Mouse (Mus musculus): ENCODE results near the gene Npas2. TPM values are rescaled to one million over a fixed set of nuclear protein-coding genes. Genes with fewer than 3 reads are reported as not detected.

The Npas2 gene
- polyA plus RNA-seq, 1 experiment from 2014 or later: 0.11 TPM

DNA sequence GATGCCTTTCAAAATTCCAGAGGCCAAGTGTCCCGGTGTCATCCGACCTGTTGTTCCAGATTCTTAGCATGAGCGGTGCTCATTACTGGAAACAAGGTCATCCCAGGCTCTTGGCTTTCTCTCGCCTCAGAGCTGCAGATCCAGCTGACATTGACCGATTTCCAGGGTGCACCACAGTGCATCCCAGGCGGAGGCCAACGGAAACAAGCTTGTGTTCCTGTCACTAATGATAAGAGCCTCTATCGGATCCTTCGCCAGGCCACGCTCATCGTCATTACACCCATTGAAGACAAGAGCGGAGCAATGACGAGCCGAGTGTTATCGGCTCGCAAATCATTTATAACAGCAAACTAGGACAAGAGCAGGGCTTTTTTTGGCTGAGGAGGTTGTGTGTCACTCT, 91.3 kb downstream of the Npas2 start:
- 56% methylated on average over 16 of the region's 16 CpGs for WGBS
- Histone ChIP-seq H3K36me3 (ENCODE audit: control insufficient read depth, insufficient read depth, low read length) (no peaks in the 10 kb centered on the region), H3K9ac (ENCODE audit: low read depth, low read length) (no peak overlapping the region), H3K4me1 (replicated peaks; ENCODE audit: control insufficient read depth, insufficient read depth, low read length) (no peaks in the 10 kb centered on the region), H3K4me3 (ENCODE audit: low read depth, low read length) (no peak overlapping the region), H3K27ac (ENCODE audit: low read depth, low read length) (no peak overlapping the region), H3K9me3 (ENCODE audit: control insufficient read depth, low read length) (no peaks in the 10 kb centered on the region), H3K27me3 (replicated peaks; ENCODE audit: control insufficient read depth, insufficient read depth, low read length) (no peaks in the 10 kb centered on the region), H3K4me2 (no peak overlapping the region)
- DNase-seq (ENCODE audit: low spot score): no peak
- 0 out of 2 replicates have a peak, but pooled peaks have one; percentile 41 for ATAC-seq (replicated peaks; ENCODE audit: low FRiP score)

DNA sequence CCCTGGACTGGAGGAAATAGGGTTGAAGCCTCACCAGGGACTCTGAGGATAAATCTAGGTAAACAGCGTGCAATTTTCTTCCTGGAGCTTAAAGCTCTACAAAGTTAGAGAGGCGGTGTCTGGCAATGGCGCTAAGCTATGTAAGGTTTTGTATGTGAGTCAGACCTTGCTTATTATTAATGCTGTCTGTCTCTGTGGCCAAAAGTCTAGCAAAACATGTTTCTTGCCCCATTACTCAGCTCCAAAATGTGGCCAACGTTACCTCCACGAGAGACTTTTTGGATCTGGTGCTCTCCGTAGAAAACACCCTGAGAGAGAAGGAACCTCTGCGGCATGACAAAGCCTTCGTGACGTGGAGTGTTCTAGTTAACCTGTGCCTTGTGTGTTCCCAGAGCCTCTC, 93.5 kb downstream of the Npas2 start:
- no peaks in the 10 kb centered on the region for H3K27me3 ChIP-seq (replicated peaks; ENCODE audit: control insufficient read depth, insufficient read depth, low read length)
- WGBS: 94% methylated on average over 9 of the region's 9 CpGs
- H3K4me2 ChIP-seq: no peak overlapping the region
- H3K4me3 ChIP-seq (ENCODE audit: low read depth, low read length): no peak overlapping the region
- no peaks in the 10 kb centered on the region for H3K9me3 ChIP-seq (ENCODE audit: control insufficient read depth, low read length)
- H3K27ac ChIP-seq (ENCODE audit: low read depth, low read length): no peak overlapping the region
- ATAC-seq (replicated peaks; ENCODE audit: low FRiP score): no peak
- DNase-seq (ENCODE audit: low spot score): no peak
- H3K4me1 ChIP-seq (replicated peaks; ENCODE audit: control insufficient read depth, insufficient read depth, low read length): no peaks in the 10 kb centered on the region
- no peaks in the 10 kb centered on the region for H3K36me3 ChIP-seq (ENCODE audit: control insufficient read depth, insufficient read depth, low read length)
- H3K9ac ChIP-seq (ENCODE audit: low read depth, low read length): no peak overlapping the region

DNA sequence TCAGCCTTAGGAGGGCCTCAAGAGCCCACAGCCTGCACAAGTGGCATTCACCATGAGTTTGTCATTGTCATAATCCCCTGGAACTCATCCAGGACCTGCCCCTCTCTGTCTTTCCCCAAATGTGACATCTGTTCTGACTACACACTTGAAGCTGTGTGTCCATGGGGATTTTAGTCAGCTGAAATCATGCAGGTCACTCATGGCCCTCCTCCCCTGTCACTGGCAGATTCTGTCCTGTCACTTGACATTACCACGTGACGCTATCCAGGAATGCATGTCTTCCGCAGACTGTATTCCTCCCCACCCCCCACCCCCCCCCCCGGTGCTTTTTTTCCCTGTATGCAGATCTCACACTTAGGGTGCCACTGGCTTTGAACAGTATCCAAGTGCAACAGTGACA, 94.3 kb downstream of the Npas2 start:
- 58% methylated on average over 4 of the region's 4 CpGs for WGBS
- Histone ChIP-seq H3K4me3 (ENCODE audit: low read depth, low read length) (no peak overlapping the region), H3K27ac (ENCODE audit: low read depth, low read length) (no peak overlapping the region), H3K9ac (ENCODE audit: low read depth, low read length) (no peak overlapping the region), H3K27me3 (replicated peaks; ENCODE audit: control insufficient read depth, insufficient read depth, low read length) (no peaks in the 10 kb centered on the region), H3K4me1 (replicated peaks; ENCODE audit: control insufficient read depth, insufficient read depth, low read length) (no peaks in the 10 kb centered on the region), H3K36me3 (ENCODE audit: control insufficient read depth, insufficient read depth, low read length) (no peaks in the 10 kb centered on the region), H3K4me2 (no peak overlapping the region), H3K9me3 (ENCODE audit: control insufficient read depth, low read length) (no peaks in the 10 kb centered on the region)
- DNase-seq (ENCODE audit: low spot score) (no peak), ATAC-seq (replicated peaks; ENCODE audit: low FRiP score) (no peak)

DNA sequence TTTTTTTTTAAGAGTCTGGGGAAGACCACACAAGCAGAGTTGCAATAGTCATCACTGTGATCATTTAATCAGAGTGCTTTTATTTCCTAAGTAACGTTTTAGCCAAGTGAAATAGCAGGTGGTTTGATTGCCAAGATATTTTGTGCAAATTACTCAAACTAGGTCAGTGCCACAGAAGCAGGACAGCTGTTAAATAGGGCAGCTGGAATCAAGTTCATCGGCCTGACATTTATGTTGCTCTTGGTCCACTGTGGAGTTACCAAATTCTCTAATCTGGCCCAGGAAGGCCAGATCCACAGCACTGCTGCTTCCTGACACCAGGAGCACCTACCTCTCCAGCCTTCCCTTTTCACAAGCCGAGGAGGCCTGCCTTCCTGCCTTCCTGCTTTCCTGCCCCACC, 94.9 kb downstream of the Npas2 start:
- no peak overlapping the region for H3K9ac ChIP-seq (ENCODE audit: low read depth, low read length)
- no peaks in the 10 kb centered on the region for H3K9me3 ChIP-seq (ENCODE audit: control insufficient read depth, low read length)
- DNase-seq (ENCODE audit: low spot score) (no peak), ATAC-seq (replicated peaks; ENCODE audit: low FRiP score) (no peak)
- no peak overlapping the region for H3K4me2 ChIP-seq
- H3K36me3 ChIP-seq (ENCODE audit: control insufficient read depth, insufficient read depth, low read length): no peaks in the 10 kb centered on the region
- no peak overlapping the region for H3K4me3 ChIP-seq (ENCODE audit: low read depth, low read length)
- no peaks in the 10 kb centered on the region for H3K4me1 ChIP-seq (replicated peaks; ENCODE audit: control insufficient read depth, insufficient read depth, low read length)
- H3K27ac ChIP-seq (ENCODE audit: low read depth, low read length): no peak overlapping the region
- WGBS: 68% methylated on average over 3 of the region's 3 CpGs
- H3K27me3 ChIP-seq (replicated peaks; ENCODE audit: control insufficient read depth, insufficient read depth, low read length): no peaks in the 10 kb centered on the region

DNA sequence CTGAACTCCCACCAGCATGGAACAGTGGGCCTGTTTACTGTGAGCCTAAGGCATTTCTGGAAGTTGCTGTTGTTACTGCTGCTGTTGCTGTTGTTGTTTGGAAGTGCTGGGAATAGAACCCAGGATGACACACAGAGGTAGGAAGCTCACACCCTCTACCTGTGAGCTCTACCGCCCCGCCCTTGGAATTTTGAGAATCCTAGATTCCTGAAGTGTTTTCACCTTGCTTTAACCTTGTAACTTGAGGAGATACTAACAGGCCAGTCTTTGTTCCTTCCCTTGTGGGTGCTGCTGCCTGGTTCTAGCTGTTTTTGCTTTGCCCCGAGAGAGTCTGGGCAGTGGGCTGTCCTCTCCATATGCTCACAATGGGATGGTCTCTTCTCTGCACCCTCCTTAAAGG, 98.5 kb downstream of the Npas2 start:
- 74% methylated on average over 3 of the region's 3 CpGs for WGBS
- no peak overlapping the region for H3K9ac ChIP-seq (ENCODE audit: low read depth, low read length)
- no peak for DNase-seq (ENCODE audit: low spot score)
- H3K36me3 ChIP-seq (ENCODE audit: control insufficient read depth, insufficient read depth, low read length): no peaks in the 10 kb centered on the region
- no peak overlapping the region for H3K4me3 ChIP-seq (ENCODE audit: low read depth, low read length)
- H3K27ac ChIP-seq (ENCODE audit: low read depth, low read length): no peak overlapping the region
- no peaks in the 10 kb centered on the region for H3K27me3 ChIP-seq (replicated peaks; ENCODE audit: control insufficient read depth, insufficient read depth, low read length)
- ATAC-seq (replicated peaks; ENCODE audit: low FRiP score): no peak
- no peaks in the 10 kb centered on the region for H3K9me3 ChIP-seq (ENCODE audit: control insufficient read depth, low read length)
- H3K4me1 ChIP-seq (replicated peaks; ENCODE audit: control insufficient read depth, insufficient read depth, low read length): no peaks in the 10 kb centered on the region
- no peak overlapping the region for H3K4me2 ChIP-seq

DNA sequence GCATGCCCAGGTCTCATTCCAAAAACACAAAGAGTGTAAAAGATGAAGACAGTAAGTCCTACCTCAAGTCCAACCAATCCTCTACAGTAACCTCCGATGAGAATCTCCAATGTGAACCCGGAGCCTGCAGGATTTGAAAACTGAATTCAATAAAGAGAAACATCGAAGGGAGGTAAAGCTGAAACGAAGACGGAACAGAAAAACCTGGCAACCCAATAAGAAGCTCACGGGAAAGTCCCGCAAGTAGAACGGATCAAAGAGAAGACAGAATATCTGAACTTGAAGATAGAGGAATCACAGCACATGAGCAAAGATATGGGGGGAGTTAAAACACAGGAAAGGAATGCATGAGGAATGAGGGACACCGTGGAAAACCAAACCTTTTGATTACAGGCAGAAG, 104.8 kb downstream of the Npas2 start:
- ATAC-seq (replicated peaks; ENCODE audit: low FRiP score) (no peak), DNase-seq (ENCODE audit: low spot score) (no peak)
- H3K4me2 ChIP-seq: no peak overlapping the region
- H3K27ac ChIP-seq (ENCODE audit: low read depth, low read length): no peak overlapping the region
- no peaks in the 10 kb centered on the region for H3K4me1 ChIP-seq (replicated peaks; ENCODE audit: control insufficient read depth, insufficient read depth, low read length)
- H3K9me3 ChIP-seq (ENCODE audit: control insufficient read depth, low read length): no peaks in the 10 kb centered on the region
- H3K9ac ChIP-seq (ENCODE audit: low read depth, low read length): no peak overlapping the region
- H3K27me3 ChIP-seq (replicated peaks; ENCODE audit: control insufficient read depth, insufficient read depth, low read length): no peaks in the 10 kb centered on the region
- WGBS: 88% methylated on average over 9 of the region's 9 CpGs
- H3K36me3 ChIP-seq (ENCODE audit: control insufficient read depth, insufficient read depth, low read length): no peaks in the 10 kb centered on the region
- no peak overlapping the region for H3K4me3 ChIP-seq (ENCODE audit: low read depth, low read length)

DNA sequence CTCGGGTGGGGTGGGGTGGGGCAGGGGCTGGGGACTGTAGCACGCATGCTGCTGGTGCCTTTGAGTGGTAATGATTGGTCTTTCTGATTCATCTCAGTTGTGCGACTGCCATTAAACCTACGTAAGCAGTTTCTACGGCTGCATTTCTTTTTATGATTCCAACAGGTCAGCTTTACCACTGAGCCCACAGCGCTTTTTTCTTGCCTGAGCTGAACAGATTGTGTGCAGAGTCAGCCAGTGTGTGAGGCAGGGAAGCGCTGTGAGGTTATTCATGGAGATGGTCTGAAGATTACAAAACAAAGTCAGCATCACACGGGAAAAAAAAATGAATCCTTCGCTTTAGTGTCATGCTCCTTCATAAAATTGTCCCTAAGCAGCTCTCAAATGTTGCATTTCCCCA, 106.7 kb downstream of the Npas2 start:
- WGBS: 89% methylated on average over 9 of the region's 9 CpGs

DNA sequence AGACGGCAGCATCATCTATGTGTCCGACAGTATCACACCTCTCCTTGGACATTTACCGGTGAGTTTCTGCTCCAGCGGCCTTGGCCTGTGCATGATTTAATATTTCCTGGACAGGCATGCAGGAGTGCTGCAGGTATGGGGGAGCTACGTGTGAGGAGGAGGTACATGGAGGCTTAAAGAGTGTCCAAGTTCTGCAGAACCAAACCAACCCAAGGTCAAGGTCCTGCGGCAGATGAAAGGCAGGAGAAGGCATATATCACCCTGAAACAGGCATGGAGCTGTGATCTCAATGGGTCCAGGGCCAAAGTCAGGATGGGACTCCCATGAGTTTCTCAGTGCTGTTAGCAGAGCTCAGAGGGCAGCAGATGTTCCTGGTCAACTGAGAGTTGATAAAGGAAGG, 107.1 kb downstream of the Npas2 start:
- no peak overlapping the region for H3K9ac ChIP-seq (ENCODE audit: low read depth, low read length)
- WGBS: 90% methylated on average over 6 of the region's 6 CpGs
- no peaks in the 10 kb centered on the region for H3K9me3 ChIP-seq (ENCODE audit: control insufficient read depth, low read length)
- H3K4me2 ChIP-seq: no peak overlapping the region
- no peaks in the 10 kb centered on the region for H3K27me3 ChIP-seq (replicated peaks; ENCODE audit: control insufficient read depth, insufficient read depth, low read length)
- H3K36me3 ChIP-seq (ENCODE audit: control insufficient read depth, insufficient read depth, low read length): no peaks in the 10 kb centered on the region
- ATAC-seq (replicated peaks; ENCODE audit: low FRiP score) (no peak), DNase-seq (ENCODE audit: low spot score) (no peak)
- H3K27ac ChIP-seq (ENCODE audit: low read depth, low read length): no peak overlapping the region
- no peaks in the 10 kb centered on the region for H3K4me1 ChIP-seq (replicated peaks; ENCODE audit: control insufficient read depth, insufficient read depth, low read length)
- H3K4me3 ChIP-seq (ENCODE audit: low read depth, low read length): no peak overlapping the region

More for the DNA sequence above, 106.7 kb downstream of the Npas2 start:
- Histone ChIP-seq H3K27me3 (replicated peaks; ENCODE audit: control insufficient read depth, insufficient read depth, low read length) (no peaks in the 10 kb centered on the region), H3K27ac (ENCODE audit: low read depth, low read length) (no peak overlapping the region), H3K4me3 (ENCODE audit: low read depth, low read length) (no peak overlapping the region), H3K4me1 (replicated peaks; ENCODE audit: control insufficient read depth, insufficient read depth, low read length) (no peaks in the 10 kb centered on the region), H3K4me2 (no peak overlapping the region), H3K9me3 (ENCODE audit: control insufficient read depth, low read length) (no peaks in the 10 kb centered on the region), H3K9ac (ENCODE audit: low read depth, low read length) (no peak overlapping the region), H3K36me3 (ENCODE audit: control insufficient read depth, insufficient read depth, low read length) (no peaks in the 10 kb centered on the region)
- ATAC-seq (replicated peaks; ENCODE audit: low FRiP score): no peak
- DNase-seq (ENCODE audit: low spot score): no peak

DNA sequence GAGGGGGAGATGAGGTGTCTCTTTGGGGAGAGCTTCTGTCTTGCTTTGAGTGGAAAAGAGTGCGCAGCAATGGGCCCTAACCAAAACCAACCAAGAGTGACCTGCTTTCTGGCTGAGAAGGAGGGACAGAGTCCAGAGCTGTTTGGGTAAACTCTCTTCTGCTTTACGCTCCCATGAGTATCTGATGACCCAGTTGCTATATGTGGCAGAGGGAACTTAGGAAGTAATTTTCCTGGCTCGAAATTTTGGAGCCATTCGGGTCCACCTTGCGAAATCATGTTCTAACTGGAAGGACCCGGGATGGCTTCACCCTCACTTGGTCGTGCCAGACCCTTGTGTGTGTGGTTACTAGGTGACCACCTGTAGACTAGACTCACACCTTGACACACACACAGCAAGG, 108.7 kb downstream of the Npas2 start:
- Histone ChIP-seq H3K4me2 (no peak overlapping the region), H3K27ac (ENCODE audit: low read depth, low read length) (no peak overlapping the region), H3K9ac (ENCODE audit: low read depth, low read length) (no peak overlapping the region), H3K4me3 (ENCODE audit: low read depth, low read length) (no peak overlapping the region), H3K27me3 (replicated peaks; ENCODE audit: control insufficient read depth, insufficient read depth, low read length) (no peaks in the 10 kb centered on the region), H3K9me3 (ENCODE audit: control insufficient read depth, low read length) (no peaks in the 10 kb centered on the region), H3K4me1 (replicated peaks; ENCODE audit: control insufficient read depth, insufficient read depth, low read length) (no peaks in the 10 kb centered on the region), H3K36me3 (ENCODE audit: control insufficient read depth, insufficient read depth, low read length) (no peaks in the 10 kb centered on the region)
- DNase-seq (ENCODE audit: low spot score) (no peak), ATAC-seq (replicated peaks; ENCODE audit: low FRiP score) (no peak)
- WGBS: 82% methylated on average over 7 of the region's 7 CpGs

Measured in liver, embryonic 11.5 days (tissue).